Mouse (Mus musculus) embryo, embryonic 10.5 days (tissue): ENCODE measurements around the gene Eda2r.

Experiments used
- DNase-seq: peaks from one replicate; pipeline ENCODE4 v3.0.0-alpha.2; 2015; ENCODE audit warnings: low spot score

Eda2r gene

GRCm38 (mm10) chrX:97377065-97377421, at the start of gene Eda2r:
Gene Eda2r (minus strand): TSS chrX:97377216.
- DNase-seq: peak; percentile 83

GRCm38 (mm10) chrX:97397872-97398271, 20.9 kb upstream of the Eda2r start:
- DNase-seq: no peak

DNA sequence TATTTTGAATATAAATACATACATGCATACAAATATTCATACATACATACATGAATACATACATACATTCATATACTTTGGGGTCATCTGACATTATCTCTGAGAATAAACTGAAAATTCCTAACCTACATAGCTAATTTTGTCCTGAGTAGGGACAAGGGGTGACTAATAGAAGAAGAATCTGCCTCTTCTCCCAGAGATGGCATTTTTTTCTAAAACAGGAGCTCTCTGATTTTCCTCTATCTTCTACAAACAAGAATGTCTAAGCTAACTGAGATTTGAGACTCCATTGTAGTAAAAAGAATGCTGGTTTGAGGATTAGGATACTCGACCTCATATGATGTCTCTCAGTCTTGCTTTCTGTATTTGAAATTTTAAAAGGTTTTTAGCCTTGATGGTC, 1.1 kb upstream of the Eda2r start:
- DNase-seq: no peak

GRCm38 (mm10) chrX:97376321-97377064, 523 bp downstream of the Eda2r start:
- peak; percentile 34 for DNase-seq

- DNase-seq: no peak
Measured at GRCm38 (mm10) chrX:97372826-97373225, 4.2 kb downstream of the Eda2r start.

DNA sequence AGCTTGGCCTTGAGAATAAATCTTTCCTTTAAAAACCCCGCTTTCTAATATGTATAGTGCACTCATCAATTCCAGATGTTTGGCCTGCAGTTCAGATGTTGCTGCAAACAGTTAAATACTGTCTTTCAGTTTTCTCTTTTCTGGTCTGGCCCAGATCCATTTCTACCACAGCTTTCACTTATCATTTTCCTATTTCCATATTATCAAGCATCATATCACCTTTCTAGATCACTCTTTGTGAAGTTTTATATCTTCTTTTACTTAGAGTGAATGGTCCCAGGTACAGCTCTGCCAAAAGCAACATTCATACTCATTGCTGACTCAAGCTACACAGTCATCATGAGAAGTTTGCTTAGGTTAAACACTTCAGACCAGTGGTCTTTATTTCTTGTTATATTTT, 7.8 kb downstream of the Eda2r start:
- no peak for DNase-seq

DNA sequence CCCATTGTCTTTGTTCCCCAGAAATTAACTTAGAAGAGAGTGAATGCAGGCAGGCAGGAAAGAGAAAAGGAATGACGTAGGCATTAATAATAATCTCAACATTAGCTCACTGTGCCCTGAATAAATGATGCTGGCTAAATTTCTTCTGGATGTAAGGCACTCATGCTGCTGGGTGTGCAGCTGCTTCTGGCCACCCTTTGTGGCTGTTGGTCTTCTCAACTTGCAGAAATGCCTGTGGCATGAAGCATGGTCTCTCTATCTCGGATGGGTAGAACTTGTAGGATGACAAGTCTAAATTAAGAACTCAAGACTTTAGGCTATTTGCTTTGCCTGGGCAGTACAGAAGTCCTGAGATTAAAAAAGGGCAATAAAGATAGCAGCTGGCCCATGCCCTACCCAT, 8.3 kb downstream of the Eda2r start:
- no peak for DNase-seq

GRCm38 (mm10) chrX:97360919-97361318, 16.1 kb downstream of the Eda2r start:
- no peak for DNase-seq

- no peak for DNase-seq
Measured at GRCm38 (mm10) chrX:97327891-97328290, 49.1 kb downstream of the Eda2r start.
